Mouse (Mus musculus): ENCODE measurements around the gene Gm37240.

DNA sequence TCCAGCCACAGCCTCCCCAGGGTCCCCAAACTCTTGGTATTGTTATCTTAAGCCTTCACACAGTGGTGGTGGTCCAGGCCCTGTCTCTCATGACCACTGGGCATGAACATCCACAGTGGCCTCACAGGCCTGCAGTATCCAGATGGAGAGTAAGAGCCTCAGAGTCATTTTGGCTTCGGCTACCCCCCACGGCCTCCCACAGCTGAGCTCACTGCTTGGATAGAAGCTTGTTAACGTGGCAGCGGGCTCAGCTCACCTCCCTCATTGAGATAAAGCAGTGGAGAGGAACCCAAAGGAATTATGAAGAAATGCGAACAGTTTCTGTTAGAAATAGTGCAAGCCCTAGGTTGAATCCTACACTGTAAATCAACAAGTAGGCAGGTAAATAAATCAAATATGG lies 1439.5 kb downstream of the Gm37240 start:
- TF ChIP-seq POLR2A (IDR thresholded peaks at IDR 0.05; ENCODE audit: insufficient read depth, low read length) (no peak), CTCF (IDR thresholded peaks at IDR 0.05; ENCODE audit: low read depth, low read length) (no peak)

All from ES-Bruce4 (cell line).